Mouse (Mus musculus) CD4-positive helper T cell, adult 2 months (primary cell): ENCODE data around the gene Tlr3.

Source experiments
- DNase-seq: peaks from one replicate; pipeline ENCODE4 v3.0.0-alpha.2; 2012; ENCODE audit warnings: low read depth, missing footprints, low spot score

The Tlr3 gene

GRCm38 (mm10) chr8:45410882-45411281, at the start of gene Tlr3:
Gene Tlr3 (minus strand): TSS chr8:45411080.
- no peak for DNase-seq

DNA sequence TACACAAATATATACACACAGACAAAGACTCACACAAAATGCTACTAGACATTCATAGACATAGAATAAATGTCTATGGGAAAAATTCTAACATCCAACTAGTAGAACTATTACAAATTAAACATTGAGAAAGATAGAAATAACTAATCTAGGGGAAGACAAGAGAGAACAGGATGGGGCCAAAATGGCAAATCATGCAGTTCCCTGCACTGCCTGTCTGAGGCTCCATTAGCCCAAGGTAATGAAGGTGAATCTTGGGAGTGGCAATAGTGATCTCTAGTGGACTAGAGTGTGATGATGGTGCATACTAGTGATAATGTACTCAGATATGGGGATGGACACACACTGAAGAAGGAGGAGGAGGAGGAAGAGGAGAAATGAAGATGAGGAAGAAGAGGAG, 47.0 kb upstream of the Tlr3 start:
- DNase-seq: no peak

DNA sequence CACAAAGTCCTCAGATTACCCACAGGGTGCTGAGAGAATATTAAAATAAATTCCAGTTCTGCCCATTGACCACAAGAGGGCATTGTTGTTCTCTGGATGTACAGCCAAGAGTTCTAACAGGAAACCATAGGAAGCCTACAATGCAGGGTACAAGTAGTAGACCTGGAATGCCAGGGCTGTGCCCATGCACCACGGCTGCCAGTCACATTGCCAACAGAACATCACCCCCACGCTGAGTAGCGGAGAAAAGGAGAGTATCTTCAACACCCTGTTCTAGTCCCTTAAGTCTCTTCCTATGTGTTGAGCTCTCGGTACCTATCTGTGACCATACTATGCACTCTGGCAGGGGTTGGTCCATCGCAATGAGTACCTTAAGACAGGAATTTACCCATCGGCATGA, 43.5 kb upstream of the Tlr3 start:
- no peak for DNase-seq

DNA sequence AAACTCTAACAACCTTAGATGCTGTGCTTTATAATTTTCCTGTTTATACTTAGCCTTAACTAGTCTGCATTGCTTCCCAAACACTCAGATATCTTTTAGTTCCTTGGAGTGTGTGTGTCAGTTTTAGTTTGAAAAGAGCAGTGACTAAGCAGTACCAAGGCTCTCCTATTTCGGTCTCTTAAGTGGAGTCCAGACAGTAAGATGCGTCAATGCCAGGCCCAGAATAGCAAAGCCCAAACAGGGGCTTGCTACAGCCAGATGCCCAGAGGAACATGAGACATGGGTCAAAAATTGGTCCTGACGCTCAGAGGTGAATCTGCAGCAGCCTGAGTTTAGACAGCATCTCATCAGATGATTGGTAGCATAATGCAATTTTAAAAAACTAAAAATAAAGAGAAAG, 41.2 kb upstream of the Tlr3 start:
- DNase-seq: no peak

DNA sequence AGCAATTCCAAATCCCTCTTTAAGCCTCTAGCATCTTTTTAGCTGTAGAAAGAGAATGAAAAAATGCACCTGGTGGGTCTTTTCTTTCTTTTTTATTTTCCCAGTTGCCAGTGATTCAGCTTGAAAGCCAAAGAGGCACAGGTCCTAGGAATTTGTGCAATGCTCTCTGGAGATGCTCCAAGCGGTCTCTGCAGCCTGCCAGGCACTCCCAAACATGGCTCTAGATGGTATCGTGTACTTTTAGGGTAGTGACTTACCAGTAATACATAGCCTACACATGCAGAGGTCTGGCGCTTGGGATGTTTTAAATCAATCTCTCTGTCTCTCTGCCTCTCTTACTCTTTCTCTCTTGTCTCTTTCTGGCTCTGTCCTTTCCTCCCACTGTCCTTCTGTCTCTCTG, 38.0 kb upstream of the Tlr3 start:
- DNase-seq: no peak

- DNase-seq: no peak
These were observed 37.4 kb upstream of the Tlr3 start for GRCm38 (mm10) chr8:45448257-45448656.

- DNase-seq: no peak
These were observed 28.1 kb upstream of the Tlr3 start for GRCm38 (mm10) chr8:45438899-45439535.

DNA sequence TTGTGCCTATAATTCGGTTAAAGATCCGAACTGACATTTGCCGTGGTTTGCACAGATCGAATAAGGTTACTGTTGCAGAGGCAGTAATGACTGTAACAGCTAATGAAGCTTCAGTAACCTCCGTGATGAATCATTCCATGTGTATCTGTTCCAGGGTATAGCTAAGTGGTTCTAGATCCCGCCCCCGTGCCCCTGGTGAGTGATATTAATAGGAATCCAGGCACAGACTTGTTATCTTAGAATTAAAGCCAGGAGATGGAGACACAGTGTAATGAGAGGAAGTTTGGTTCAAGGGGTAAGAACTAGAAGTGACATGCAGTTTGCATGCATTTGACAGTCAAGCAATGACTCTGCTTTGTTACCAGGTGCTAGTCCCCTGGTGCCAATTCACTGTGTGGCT, 9.3 kb upstream of the Tlr3 start:
- DNase-seq: no peak

DNA sequence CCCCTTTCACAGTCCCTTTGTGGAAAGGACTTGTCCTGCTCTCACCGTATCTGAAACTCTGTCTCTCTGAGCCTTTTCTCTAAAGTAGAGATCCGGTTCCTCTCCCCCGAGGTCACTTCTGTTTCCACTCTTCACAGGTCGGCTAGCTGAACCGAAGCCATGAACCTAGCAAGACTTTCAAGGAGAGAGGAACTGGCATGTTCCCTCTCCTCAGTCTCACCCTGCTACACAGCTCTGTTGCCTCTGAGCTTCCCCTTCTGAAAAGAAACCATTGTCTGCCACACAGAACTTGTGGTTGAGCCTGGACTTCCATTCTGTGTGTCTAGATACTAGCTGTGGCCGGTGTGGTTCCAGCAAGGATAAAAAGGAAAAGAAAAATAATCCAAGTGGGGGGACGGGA, 4.1 kb upstream of the Tlr3 start:
- DNase-seq: no peak

- DNase-seq: peak; percentile 35
These were observed 567 bp downstream of the Tlr3 start for GRCm38 (mm10) chr8:45410146-45410880.

GRCm38 (mm10) chr8:45409702-45410101, 1.2 kb downstream of the Tlr3 start:
- no peak for DNase-seq

GRCm38 (mm10) chr8:45383250-45383649, 27.6 kb downstream of the Tlr3 start:
- no peak for DNase-seq

- DNase-seq: no peak
These were observed 28.9 kb downstream of the Tlr3 start, which contains the start of gene Fam149a for GRCm38 (mm10) chr8:45381963-45382347. Gene Fam149a (minus strand): TSS chr8:45382291.

DNA sequence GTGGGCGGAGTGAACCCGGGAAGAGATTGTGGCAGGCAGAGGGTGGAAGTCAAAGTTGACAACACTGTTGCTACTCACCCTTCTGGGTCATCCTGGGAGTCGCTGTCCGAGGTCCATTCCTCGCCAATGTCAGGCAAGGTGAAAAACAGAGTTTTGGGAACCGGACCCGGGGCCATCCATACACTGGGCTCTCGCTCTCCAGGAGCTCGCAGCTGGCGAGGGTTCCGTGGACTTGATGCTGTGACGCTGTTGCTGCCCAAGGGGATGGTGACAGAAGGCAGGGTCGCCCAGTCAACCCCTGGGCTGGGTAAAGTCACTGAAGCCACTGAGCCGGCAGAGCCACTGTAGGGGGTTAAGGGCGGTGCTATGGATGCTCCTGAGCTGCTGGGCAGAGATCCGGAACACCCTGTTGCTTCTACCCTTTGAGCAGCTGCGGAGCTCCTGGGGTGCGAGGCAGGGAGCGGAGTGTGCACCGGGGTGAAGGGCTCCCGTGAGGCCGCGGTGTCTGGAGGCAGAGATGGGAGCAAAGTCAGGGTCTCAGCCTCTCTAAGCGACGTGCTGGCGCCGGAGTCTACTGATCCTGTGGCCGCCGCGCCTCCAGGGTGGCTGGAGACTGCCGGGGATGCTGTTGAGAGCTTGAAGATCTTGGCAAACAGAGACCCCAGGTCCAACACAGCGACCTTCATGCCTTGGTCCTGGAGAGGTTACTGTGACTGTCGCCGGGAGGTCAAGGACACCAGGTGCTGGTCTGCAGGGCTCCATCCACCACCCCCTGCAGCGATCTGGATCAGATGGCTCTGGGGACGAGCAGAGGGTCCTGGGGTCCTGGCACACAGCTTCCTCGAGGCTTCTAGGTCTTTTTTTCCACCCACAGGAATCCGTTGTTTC, 29.6 kb downstream of the Tlr3 start:
- no peak for DNase-seq

- DNase-seq: no peak
These were observed 30.3 kb downstream of the Tlr3 start for GRCm38 (mm10) chr8:45380598-45380997.

- DNase-seq: no peak
These were observed 36.8 kb downstream of the Tlr3 start for GRCm38 (mm10) chr8:45374071-45374470.

DNA sequence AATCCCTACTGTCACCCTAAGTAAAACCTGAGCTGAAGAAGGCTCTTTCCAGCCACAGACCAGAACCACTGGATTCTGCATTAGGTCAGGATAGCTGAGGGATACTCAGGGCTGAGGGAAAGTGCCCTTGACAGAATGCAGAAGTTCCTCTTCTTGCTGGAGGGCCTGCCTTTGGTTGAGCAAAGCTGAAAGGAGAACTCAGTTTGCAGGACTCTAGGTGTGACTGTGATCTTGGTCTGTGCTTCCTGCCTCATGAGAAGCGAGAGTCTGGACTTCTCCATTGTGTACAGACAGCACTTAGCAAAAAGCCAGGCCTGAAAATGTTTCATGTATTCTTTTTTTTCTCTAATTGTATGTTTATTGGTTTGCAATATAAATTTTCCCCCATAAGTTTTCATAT, 43.7 kb downstream of the Tlr3 start:
- DNase-seq: no peak

DNA sequence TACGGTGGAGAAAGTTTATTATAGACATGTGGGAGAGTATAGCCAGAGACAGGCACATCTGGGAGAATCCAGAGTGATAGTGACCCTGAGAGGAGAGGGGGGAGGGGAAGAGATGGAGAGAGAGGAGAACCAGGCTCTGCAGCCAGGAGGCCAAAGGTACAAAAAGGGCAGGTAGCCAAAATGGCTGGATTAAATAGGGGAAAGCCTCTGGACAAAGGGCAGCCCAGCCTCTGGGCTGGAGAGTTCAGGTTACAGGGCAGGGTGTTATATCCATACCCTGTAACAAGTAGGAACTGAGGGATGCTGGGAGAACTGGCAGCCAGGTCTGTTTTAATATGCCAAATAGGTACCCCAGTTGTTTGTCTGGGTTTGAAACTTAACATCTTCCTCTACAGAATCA, 47.7 kb downstream of the Tlr3 start:
- no peak for DNase-seq

GRCm38 (mm10) chr8:45362323-45362722, 48.6 kb downstream of the Tlr3 start:
- DNase-seq: no peak

DNA sequence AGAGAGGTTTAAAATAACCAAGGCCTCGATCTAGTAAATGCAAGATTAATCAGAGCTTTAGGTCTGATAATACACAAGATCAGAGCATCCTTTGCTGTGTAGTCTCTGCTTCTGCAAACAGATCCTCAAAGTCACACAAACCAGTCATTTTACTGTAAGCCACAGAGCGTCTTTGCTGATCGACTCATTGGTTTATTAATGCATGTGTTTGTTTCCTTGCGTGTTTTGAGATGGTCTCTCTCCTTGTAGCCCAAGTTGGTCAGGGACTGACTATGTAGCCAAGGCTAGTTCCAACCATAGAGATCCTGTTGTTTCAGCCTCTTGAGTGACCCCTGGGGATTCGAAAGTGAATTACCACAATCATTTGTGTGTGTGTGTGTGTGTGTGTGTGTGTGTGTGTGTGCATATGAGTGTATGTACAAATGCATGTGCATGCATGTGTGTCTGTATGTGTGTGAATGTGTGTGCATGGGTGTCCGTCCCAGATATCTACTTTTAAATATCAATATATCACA, 51.7 kb downstream of the Tlr3 start:
- DNase-seq: no peak

DNA sequence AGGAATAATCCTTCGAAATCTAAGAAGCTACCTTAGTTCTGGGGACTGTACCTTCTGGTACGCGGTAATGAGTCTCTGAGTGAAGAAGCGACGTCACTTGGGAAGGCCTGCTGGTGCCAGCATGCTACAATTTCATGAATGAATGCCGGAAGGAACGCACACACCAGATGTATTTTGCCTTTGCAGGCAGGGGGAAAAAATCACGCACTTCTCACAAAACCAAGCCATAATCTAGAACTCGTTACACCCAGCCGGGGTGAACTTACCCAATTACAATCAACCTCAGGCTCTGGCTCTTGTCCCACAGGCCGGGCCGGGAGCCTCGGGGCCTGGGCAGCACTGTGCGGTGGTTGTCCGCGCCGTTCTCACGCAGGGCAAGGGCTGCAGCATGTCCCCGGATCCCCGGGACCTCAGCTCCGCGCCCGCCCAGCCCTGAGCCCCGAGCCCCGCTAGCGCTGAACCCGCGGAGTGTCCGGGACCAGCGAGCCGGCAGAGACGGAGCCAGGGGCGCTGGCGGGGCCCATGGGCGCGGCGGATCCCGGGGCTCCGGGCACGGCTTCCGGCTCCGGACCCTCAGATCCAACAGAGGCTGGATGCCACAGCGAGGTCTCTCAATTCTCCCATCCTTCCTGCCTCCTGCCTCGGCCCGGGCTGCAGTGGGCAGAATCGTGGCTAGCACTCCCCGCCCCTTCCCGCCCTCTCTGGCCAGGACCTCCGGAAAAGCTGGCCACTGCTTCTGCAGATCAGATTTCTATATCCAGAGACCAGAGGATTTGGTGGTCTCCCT, 52.6 kb downstream of the Tlr3 start:
- no peak for DNase-seq
